Mouse (Mus musculus) adrenal gland, postnatal 25 days (tissue): ENCODE results near the gene Tmc4. TPM values are rescaled to one million over a fixed set of nuclear protein-coding genes. Genes with fewer than 3 reads are reported as not detected.

Source experiments
- DNase-seq: peaks from one replicate; pipeline ENCODE4 v3.0.0; 2021; ENCODE audit warnings: mixed read lengths
- total RNA-seq: library from RNA; stranded (reverse); gene quantifications from 2 replicates; pipeline ENCODE4 v1.2.3, GENCODE M21; 2021

Tmc4 gene
- total RNA-seq, 1 experiment from 2014 or later, result 20.1 TPM

GRCm38 (mm10) chr7:3692382-3692986 lies 15.1 kb upstream of the Tmc4 start, which contains the start of gene Tsen34:
Gene Tsen34, plus strand, starts transcription at chr7:3692863.
- no peak for DNase-seq

GRCm38 (mm10) chr7:3691919-3692318 lies 14.6 kb upstream of the Tmc4 start:
- DNase-seq, result no peak

- no peak for DNase-seq
Measured at GRCm38 (mm10) chr7:3685400-3686187, 8.2 kb upstream of the Tmc4 start.

GRCm38 (mm10) chr7:3684698-3685097 lies 7.3 kb upstream of the Tmc4 start:
- no peak for DNase-seq

GRCm38 (mm10) chr7:3683908-3684550 lies 6.7 kb upstream of the Tmc4 start:
- DNase-seq, result no peak

- DNase-seq, result no peak
Measured at GRCm38 (mm10) chr7:3676371-3676770, 982 bp downstream of the Tmc4 start.

GRCm38 (mm10) chr7:3675228-3675548 lies 2.2 kb downstream of the Tmc4 start:
- no peak for DNase-seq

GRCm38 (mm10) chr7:3674507-3675227 lies 2.7 kb downstream of the Tmc4 start:
- DNase-seq, result peak; percentile 85

GRCm38 (mm10) chr7:3666921-3667391 lies 10.4 kb downstream of the Tmc4 start:
- no peak for DNase-seq

- DNase-seq, result peak; percentile 95
Measured at GRCm38 (mm10) chr7:3665215-3666114, 11.9 kb downstream of the Tmc4 start, which contains the start of gene Leng1. Gene Leng1, minus strand, starts transcription at chr7:3665840.

GRCm38 (mm10) chr7:3664524-3665214 lies 12.7 kb downstream of the Tmc4 start:
- no peak for DNase-seq

GRCm38 (mm10) chr7:3658578-3658977 lies 18.8 kb downstream of the Tmc4 start:
- no peak for DNase-seq

GRCm38 (mm10) chr7:3656966-3657365 lies 20.4 kb downstream of the Tmc4 start:
- no peak for DNase-seq

GRCm38 (mm10) chr7:3646641-3647040 lies 30.7 kb downstream of the Tmc4 start:
- DNase-seq, result no peak

GRCm38 (mm10) chr7:3646188-3646587 lies 31.2 kb downstream of the Tmc4 start:
- DNase-seq, result no peak

- DNase-seq, result no peak
Measured at GRCm38 (mm10) chr7:3645488-3646025, 31.8 kb downstream of the Tmc4 start.

- peak; percentile 96 for DNase-seq
Measured at GRCm38 (mm10) chr7:3644672-3645487, 32.5 kb downstream of the Tmc4 start, which contains the start of gene Cnot3. Gene Cnot3, plus strand, starts transcription at chr7:3645268.

- DNase-seq, result peak; percentile 82
Measured at GRCm38 (mm10) chr7:3644348-3644671, 33.0 kb downstream of the Tmc4 start.

GRCm38 (mm10) chr7:3643843-3644242 lies 33.5 kb downstream of the Tmc4 start:
- no peak for DNase-seq

- DNase-seq, result no peak
Measured at GRCm38 (mm10) chr7:3643412-3643811, 33.9 kb downstream of the Tmc4 start.
